Mouse (Mus musculus): Measurements from ENCODE around the gene Olfr448. TPM values are rescaled to one million over a fixed set of nuclear protein-coding genes. Genes with fewer than 3 reads are reported as not detected.

Olfr448 gene
- not detected in 2 replicates for polyA plus RNA-seq (2015; fragmentation: Nextera tagmentation; extraction: Ambion mirVana)

DNA sequence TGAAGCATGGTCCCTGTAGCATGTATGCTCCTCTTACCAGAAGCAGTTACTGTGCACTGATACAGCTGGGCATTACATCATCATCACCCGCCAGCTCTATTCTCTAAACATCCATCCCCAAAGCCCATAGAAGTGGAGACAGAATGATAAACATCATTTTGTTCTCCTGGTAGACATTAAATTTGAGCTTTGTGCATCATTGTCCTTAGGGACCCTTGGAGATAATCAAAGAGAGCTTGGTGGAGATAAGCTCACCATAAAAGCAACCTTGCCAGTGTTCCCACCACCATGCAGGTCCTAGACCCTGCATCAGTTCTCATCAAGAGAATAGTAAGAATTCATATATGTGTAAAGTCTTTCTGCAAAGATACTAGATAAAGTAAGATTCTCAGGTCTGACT is at the start of gene Olfr448:
TSS of gene Olfr448 (plus strand) at position 301 of the 400 bp plus-strand sequence.
- H3K27me3 ChIP-seq (replicated peaks) = no peaks in the 10 kb centered on the region
- H3K36me3 ChIP-seq = no peaks in the 10 kb centered on the region
- H3K9ac ChIP-seq (replicated peaks) = no peak within 1 kb of the TSS
- no peak within 1 kb of the TSS for H3K4me3 ChIP-seq (replicated peaks)
- 97% methylated on average over 1 of the region's 1 CpGs for WGBS
- H3K4me2 ChIP-seq = no peak within 1 kb of the TSS
- no peaks in the 10 kb centered on the region for H3K9me3 ChIP-seq (replicated peaks)
- H3K4me1 ChIP-seq = no peaks in the 10 kb centered on the region
- no peak for ATAC-seq (ENCODE audit: low FRiP score)
- no peak within 1 kb of the TSS for H3K27ac ChIP-seq (replicated peaks)

DNA sequence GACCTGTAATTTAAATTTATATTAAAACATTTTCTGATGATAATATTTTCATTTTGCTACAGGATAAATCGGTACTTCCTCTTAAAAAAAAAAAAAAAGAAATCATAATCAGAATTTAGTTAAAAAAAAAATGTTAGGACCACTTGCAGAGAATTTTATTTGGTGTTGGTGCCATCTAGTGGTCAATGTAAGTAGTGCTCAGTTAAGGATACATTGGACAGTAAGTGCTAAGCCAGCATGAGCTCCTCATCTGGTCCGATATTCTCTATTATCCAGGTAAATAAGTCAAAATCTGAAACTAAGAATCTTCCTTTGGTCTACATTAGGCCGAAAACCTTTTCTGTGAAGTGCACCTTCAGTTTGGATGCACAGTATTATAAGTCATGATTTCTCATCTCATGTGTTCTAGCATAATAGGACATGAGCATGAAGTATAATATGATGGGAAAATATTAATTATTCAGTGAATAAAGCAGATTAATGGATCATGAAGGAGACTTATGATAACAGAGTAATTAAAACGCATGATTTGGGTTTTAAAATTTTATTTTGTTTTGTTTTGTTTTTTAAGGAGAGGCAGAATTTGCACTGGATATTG is 29.9 kb upstream of the Olfr448 start:
- Histone ChIP-seq H3K4me1 (no peaks in the 10 kb centered on the region), H3K4me3 (replicated peaks) (no peak overlapping the region), H3K4me2 (no peak overlapping the region), H3K9me3 (replicated peaks) (no peaks in the 10 kb centered on the region), H3K9ac (replicated peaks) (no peak overlapping the region), H3K27ac (replicated peaks) (no peak overlapping the region), H3K27me3 (replicated peaks) (no peaks in the 10 kb centered on the region), H3K36me3 (no peaks in the 10 kb centered on the region)
- ATAC-seq (ENCODE audit: low FRiP score) = peak; percentile 63; the same call in 1 of the 2 replicates
- 16% methylated on average over 4 of the region's 4 CpGs for WGBS

DNA sequence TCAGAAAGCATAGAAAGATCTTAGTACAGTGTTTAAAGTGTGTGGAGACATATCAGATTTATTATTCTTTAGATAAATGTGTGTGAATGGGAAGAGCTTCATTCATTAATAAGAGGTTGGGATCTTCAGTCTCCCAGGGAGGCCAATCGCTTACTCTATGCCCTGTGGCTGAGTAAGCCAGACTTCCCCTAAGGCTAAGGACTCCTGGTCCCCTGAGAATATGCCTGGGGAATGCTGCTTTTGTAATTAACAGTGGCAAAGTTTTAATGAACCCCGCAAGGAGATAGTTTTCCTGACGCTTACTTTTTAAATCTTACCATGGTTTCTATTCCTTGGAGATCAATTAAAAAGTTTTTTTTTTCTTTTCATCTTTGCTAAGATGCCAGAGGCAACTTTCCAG is 20.5 kb upstream of the Olfr448 start:
- no peak overlapping the region for H3K9ac ChIP-seq (replicated peaks)
- no peaks in the 10 kb centered on the region for H3K9me3 ChIP-seq (replicated peaks)
- H3K4me1 ChIP-seq = no peaks in the 10 kb centered on the region
- no peak for ATAC-seq (ENCODE audit: low FRiP score)
- no peak overlapping the region for H3K4me2 ChIP-seq
- H3K36me3 ChIP-seq = no peaks in the 10 kb centered on the region
- 75% methylated on average over 3 of the region's 3 CpGs for WGBS
- no peak overlapping the region for H3K4me3 ChIP-seq (replicated peaks)
- no peaks in the 10 kb centered on the region for H3K27me3 ChIP-seq (replicated peaks)
- no peak overlapping the region for H3K27ac ChIP-seq (replicated peaks)

DNA sequence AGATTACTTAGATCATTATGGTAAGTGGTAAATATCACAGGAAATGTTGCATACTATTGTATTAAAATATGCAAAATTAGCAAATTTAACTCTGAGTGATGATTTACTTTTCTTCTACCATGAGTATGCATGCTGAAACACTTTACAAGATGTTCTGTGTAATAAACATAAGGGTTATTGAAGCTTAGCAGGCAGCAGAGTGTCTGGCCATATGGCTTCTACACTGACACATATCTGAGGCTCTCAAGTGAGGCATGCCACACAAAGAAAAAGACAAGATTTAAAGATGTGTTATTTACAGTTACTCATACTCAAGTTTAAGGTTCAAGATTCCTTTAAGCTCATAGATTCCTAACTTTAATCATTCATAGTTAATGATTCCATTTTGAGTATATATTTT is 13.9 kb upstream of the Olfr448 start:
- Histone ChIP-seq H3K36me3 (no peaks in the 10 kb centered on the region), H3K27ac (replicated peaks) (no peak overlapping the region), H3K4me2 (no peak overlapping the region), H3K9me3 (replicated peaks) (no peaks in the 10 kb centered on the region), H3K4me1 (no peaks in the 10 kb centered on the region), H3K4me3 (replicated peaks) (no peak overlapping the region), H3K27me3 (replicated peaks) (no peaks in the 10 kb centered on the region), H3K9ac (replicated peaks) (no peak overlapping the region)
- ATAC-seq (ENCODE audit: low FRiP score) = no peak

DNA sequence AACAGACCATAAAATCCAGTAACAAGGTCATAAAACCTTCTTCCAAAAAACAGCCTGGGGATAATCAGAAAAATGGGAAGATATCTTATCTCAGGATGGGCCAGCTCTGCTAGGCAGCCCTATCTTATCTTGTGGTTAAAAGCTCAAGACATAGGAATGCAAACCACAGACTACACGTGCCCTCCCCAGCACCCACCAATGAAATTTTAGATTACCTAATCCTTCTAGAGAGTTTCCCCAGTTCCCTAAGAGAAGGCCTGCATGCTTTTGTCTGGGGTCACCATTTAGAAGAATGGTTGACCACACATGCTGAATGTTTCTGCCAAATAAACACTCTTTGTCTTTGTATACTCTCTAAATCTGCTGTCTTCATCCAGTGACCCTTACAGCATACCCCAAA is 10.1 kb downstream of the Olfr448 start:
- H3K4me2 ChIP-seq = no peak overlapping the region
- H3K36me3 ChIP-seq = no peaks in the 10 kb centered on the region
- ATAC-seq (ENCODE audit: low FRiP score) = no peak
- H3K9me3 ChIP-seq (replicated peaks) = no peaks in the 10 kb centered on the region
- no peak overlapping the region for H3K27ac ChIP-seq (replicated peaks)
- H3K27me3 ChIP-seq (replicated peaks) = no peaks in the 10 kb centered on the region
- H3K4me1 ChIP-seq = no peaks in the 10 kb centered on the region
- H3K4me3 ChIP-seq (replicated peaks) = no peak overlapping the region
- whole genome bisulfite sequencing = 31% methylated on average over 1 of the region's 1 CpGs
- no peak overlapping the region for H3K9ac ChIP-seq (replicated peaks)

DNA sequence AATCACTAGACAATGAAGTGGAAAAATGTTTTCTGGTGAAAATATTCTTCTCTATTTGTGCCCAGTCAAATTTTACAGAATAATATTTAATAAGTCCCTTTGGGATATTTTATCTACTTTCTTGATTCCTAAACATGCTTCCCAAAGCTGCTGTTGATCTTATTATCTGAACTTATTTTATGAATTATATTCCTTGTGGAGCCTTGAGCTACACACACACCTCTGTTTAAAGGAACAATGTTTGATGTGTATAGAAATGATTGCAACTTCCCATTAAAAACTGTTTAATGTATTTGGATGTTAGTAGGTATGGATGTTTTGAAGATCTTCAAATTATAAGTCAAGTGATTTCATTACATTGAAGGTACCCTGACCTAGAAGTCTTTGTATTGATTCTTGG is 18.3 kb downstream of the Olfr448 start, which contains the start of gene Olfr447:
TSS of gene Olfr447 (plus strand) at position 301 of the 400 bp plus-strand sequence.
- H3K9ac ChIP-seq (replicated peaks) = no peak within 1 kb of the TSS
- no peak within 1 kb of the TSS for H3K4me2 ChIP-seq
- no peak for ATAC-seq (ENCODE audit: low FRiP score)
- H3K27ac ChIP-seq (replicated peaks) = no peak within 1 kb of the TSS
- H3K4me3 ChIP-seq (replicated peaks) = no peak within 1 kb of the TSS
- no peaks in the 10 kb centered on the region for H3K9me3 ChIP-seq (replicated peaks)
- no peaks in the 10 kb centered on the region for H3K36me3 ChIP-seq
- H3K4me1 ChIP-seq = no peaks in the 10 kb centered on the region
- no peaks in the 10 kb centered on the region for H3K27me3 ChIP-seq (replicated peaks)

DNA sequence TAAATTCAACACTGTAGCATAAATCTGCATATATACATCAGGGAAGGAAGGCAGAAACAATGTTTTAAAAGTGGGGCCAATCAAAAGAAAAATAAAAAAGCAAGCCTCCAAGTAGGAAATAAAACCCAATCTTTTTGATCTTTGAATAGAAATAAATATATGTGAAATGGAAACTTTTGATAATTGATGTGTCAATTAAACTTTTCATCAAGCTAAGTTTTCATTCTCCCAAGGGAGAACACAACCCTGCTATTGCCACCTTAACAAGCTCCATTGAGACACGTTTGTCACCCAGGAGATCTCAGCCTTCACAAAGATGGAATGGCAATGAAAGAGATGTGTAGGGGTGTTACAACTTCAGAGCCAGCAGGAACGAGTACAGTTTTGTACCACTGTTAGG is 30.8 kb downstream of the Olfr448 start, which contains the start of gene Olfr446:
TSS of gene Olfr446 (plus strand) at position 301 of the 400 bp plus-strand sequence.
- Histone ChIP-seq H3K9ac (replicated peaks) (no peak within 1 kb of the TSS), H3K4me1 (no peaks in the 10 kb centered on the region), H3K27me3 (replicated peaks) (no peaks in the 10 kb centered on the region), H3K4me2 (no peak within 1 kb of the TSS), H3K36me3 (no peaks in the 10 kb centered on the region), H3K9me3 (replicated peaks) (no peaks in the 10 kb centered on the region), H3K27ac (replicated peaks) (no peak within 1 kb of the TSS), H3K4me3 (replicated peaks) (no peak within 1 kb of the TSS)
- 76% methylated on average over 2 of the region's 2 CpGs for WGBS
- ATAC-seq (ENCODE audit: low FRiP score) = no peak

Other genes starting within 250 kb of the Olfr448 start
- 2.6 and 4.2 TPM in 2 replicates for gene Tcaf2, start 245.2 kb upstream of the Olfr448 start, polyA plus RNA-seq (2015; fragmentation: Nextera tagmentation; extraction: Ambion mirVana)
- gene Tcaf1, start 180.4 kb upstream of the Olfr448 start, polyA plus RNA-seq (2015; fragmentation: Nextera tagmentation; extraction: Ambion mirVana) = 188 and 215 TPM in 2 replicates
- gene Olfr453, start 151.1 kb upstream of the Olfr448 start, polyA plus RNA-seq (2015; fragmentation: Nextera tagmentation; extraction: Ambion mirVana) = not detected in 2 replicates
- gene Olfr38, start 134.0 kb upstream of the Olfr448 start, polyA plus RNA-seq (2015; fragmentation: Nextera tagmentation; extraction: Ambion mirVana) = not detected in 2 replicates
- not detected in 2 replicates for gene Olfr452, start 105.3 kb upstream of the Olfr448 start, polyA plus RNA-seq (2015; fragmentation: Nextera tagmentation; extraction: Ambion mirVana)
- not detected in 2 replicates for gene Olfr450, start 78.5 kb upstream of the Olfr448 start, polyA plus RNA-seq (2015; fragmentation: Nextera tagmentation; extraction: Ambion mirVana)
- gene Olfr449, start 56.1 kb upstream of the Olfr448 start, polyA plus RNA-seq (2015; fragmentation: Nextera tagmentation; extraction: Ambion mirVana) = not detected in 2 replicates
- not detected in 2 replicates for gene Olfr447, start 18.4 kb downstream of the Olfr448 start, polyA plus RNA-seq (2015; fragmentation: Nextera tagmentation; extraction: Ambion mirVana)
- not detected in 2 replicates for gene Olfr446, start 30.9 kb downstream of the Olfr448 start, polyA plus RNA-seq (2015; fragmentation: Nextera tagmentation; extraction: Ambion mirVana)
- not detected in 2 replicates for gene Olfr444, start 58.6 kb downstream of the Olfr448 start, polyA plus RNA-seq (2015; fragmentation: Nextera tagmentation; extraction: Ambion mirVana)
- gene Olfr441, start 215.9 kb downstream of the Olfr448 start, polyA plus RNA-seq (2015; fragmentation: Nextera tagmentation; extraction: Ambion mirVana) = not detected in 2 replicates